Mouse (Mus musculus): Measurements from ENCODE around the gene Dapp1. TPM values are rescaled to one million over a fixed set of nuclear protein-coding genes. Genes with fewer than 3 reads are reported as not detected.

Dapp1 gene
- polyA plus RNA-seq, 1 experiment from 2014 or later = 8.1 TPM

GRCm38 (mm10) chr3:137950191-137950885 is 31.0 kb downstream of the Dapp1 start:
- H3K4me1 ChIP-seq (replicated peaks; ENCODE audit: insufficient read depth, low read length) = no peaks in the 10 kb centered on the region
- H3K36me3 ChIP-seq (ENCODE audit: insufficient read depth, low read length) = no peaks in the 10 kb centered on the region
- no peak for ATAC-seq (replicated peaks; ENCODE audit: low FRiP score, low read depth)
- no peak for DNase-seq (ENCODE audit: low spot score)
- 85% methylated on average over 10 of the region's 10 CpGs for WGBS
- no peak overlapping the region for H3K4me3 ChIP-seq (replicated peaks; ENCODE audit: low read depth, low read length)
- no peak overlapping the region for H3K4me2 ChIP-seq (ENCODE audit: low read length)
- no peak overlapping the region for H3K27ac ChIP-seq
- H3K27me3 ChIP-seq (ENCODE audit: insufficient read depth, low read length) = no peaks in the 10 kb centered on the region
- TF ChIP-seq CTCF (IDR thresholded peaks at IDR 0.05; ENCODE audit: low read depth) = no peak
- no peaks in the 10 kb centered on the region for H3K9me3 ChIP-seq (replicated peaks; ENCODE audit: low read length)
- no peak overlapping the region for H3K9ac ChIP-seq (ENCODE audit: low read depth, low read length)

DNA sequence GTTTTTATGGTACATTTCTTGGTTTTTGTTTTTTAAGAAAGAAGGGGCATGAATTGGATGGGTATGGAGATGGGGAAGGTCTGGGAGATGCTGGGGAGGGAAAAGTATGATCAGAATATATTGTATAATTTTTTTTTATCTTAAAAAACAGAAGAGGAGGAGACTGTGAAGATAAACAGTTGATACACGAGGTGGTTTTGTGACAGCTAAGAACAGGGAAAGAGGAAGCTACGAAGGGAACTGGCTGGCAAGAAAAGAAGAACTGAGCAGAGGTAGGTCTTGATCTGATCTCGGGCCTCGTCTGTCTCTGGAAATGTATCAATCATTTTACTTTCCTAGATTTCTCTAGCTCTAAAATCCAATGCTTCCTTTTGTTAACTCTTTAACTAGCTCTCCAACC is 33.8 kb downstream of the Dapp1 start:
- ATAC-seq (replicated peaks; ENCODE audit: low FRiP score, low read depth) (no peak), DNase-seq (ENCODE audit: low spot score) (no peak)
- Histone ChIP-seq H3K9ac (ENCODE audit: low read depth, low read length) (no peak overlapping the region), H3K4me1 (replicated peaks; ENCODE audit: insufficient read depth, low read length) (no peaks in the 10 kb centered on the region), H3K27me3 (ENCODE audit: insufficient read depth, low read length) (no peaks in the 10 kb centered on the region), H3K4me2 (ENCODE audit: low read length) (no peak overlapping the region), H3K27ac (no peak overlapping the region), H3K9me3 (replicated peaks; ENCODE audit: low read length) (no peaks in the 10 kb centered on the region), H3K4me3 (replicated peaks; ENCODE audit: low read depth, low read length) (no peak overlapping the region), H3K36me3 (ENCODE audit: insufficient read depth, low read length) (no peaks in the 10 kb centered on the region)
- 85% methylated on average over 4 of the region's 4 CpGs for WGBS
- no peak for TF ChIP-seq CTCF (IDR thresholded peaks at IDR 0.05; ENCODE audit: low read depth)

- no peaks in the 10 kb centered on the region for H3K4me1 ChIP-seq (replicated peaks; ENCODE audit: insufficient read depth, low read length)
- no peak overlapping the region for H3K27ac ChIP-seq
- H3K4me2 ChIP-seq (ENCODE audit: low read length) = no peak overlapping the region
- TF ChIP-seq CTCF (IDR thresholded peaks at IDR 0.05; ENCODE audit: low read depth) = no peak
- DNase-seq (ENCODE audit: low spot score) (no peak), ATAC-seq (replicated peaks; ENCODE audit: low FRiP score, low read depth) (no peak)
- no peaks in the 10 kb centered on the region for H3K36me3 ChIP-seq (ENCODE audit: insufficient read depth, low read length)
- no peak overlapping the region for H3K9ac ChIP-seq (ENCODE audit: low read depth, low read length)
- H3K27me3 ChIP-seq (ENCODE audit: insufficient read depth, low read length) = no peaks in the 10 kb centered on the region
- no peak overlapping the region for H3K4me3 ChIP-seq (replicated peaks; ENCODE audit: low read depth, low read length)
- H3K9me3 ChIP-seq (replicated peaks; ENCODE audit: low read length) = no peaks in the 10 kb centered on the region
- WGBS = 90% methylated on average over 3 of the region's 3 CpGs
These were observed 34.5 kb downstream of the Dapp1 start for GRCm38 (mm10) chr3:137946827-137947226.

- DNase-seq (ENCODE audit: low spot score) (no peak), ATAC-seq (replicated peaks; ENCODE audit: low FRiP score, low read depth) (no peak)
- H3K36me3 ChIP-seq (ENCODE audit: insufficient read depth, low read length) = no peaks in the 10 kb centered on the region
- TF ChIP-seq CTCF (IDR thresholded peaks at IDR 0.05; ENCODE audit: low read depth) = no peak
- no peaks in the 10 kb centered on the region for H3K27me3 ChIP-seq (ENCODE audit: insufficient read depth, low read length)
- WGBS = 91% methylated on average over 6 of the region's 6 CpGs
- H3K27ac ChIP-seq = no peak overlapping the region
- no peak overlapping the region for H3K4me2 ChIP-seq (ENCODE audit: low read length)
- H3K4me1 ChIP-seq (replicated peaks; ENCODE audit: insufficient read depth, low read length) = no peaks in the 10 kb centered on the region
- H3K9ac ChIP-seq (ENCODE audit: low read depth, low read length) = no peak overlapping the region
- H3K4me3 ChIP-seq (replicated peaks; ENCODE audit: low read depth, low read length) = no peak overlapping the region
- H3K9me3 ChIP-seq (replicated peaks; ENCODE audit: low read length) = no peaks in the 10 kb centered on the region
These were observed 37.6 kb downstream of the Dapp1 start for GRCm38 (mm10) chr3:137943737-137944154.

DNA sequence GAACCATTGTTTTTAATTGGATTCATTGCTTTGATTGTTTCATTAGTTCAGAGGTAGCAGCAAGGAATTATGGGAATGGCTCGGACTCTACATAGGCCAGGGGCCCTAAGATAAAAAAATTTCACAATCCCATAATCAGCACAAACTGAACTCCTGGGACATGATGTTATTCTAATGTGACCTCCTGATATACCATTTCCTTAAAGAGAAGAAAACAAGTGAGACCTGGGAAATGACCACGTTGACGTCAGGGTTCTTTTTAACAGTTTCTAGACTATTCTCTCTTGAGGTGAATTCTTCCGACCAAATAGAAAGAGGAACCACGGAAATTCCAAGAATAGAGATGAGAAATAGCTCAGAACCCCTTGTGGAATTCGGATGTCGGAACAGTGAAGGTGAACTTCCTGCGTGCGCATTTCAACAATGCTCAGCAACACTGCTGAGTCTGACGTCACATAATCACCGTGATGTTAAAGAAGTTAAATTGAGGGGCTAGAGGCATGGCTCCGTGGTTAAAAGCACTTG is 39.2 kb downstream of the Dapp1 start:
- no peaks in the 10 kb centered on the region for H3K27me3 ChIP-seq (ENCODE audit: insufficient read depth, low read length)
- no peak overlapping the region for H3K27ac ChIP-seq
- DNase-seq (ENCODE audit: low spot score) = no peak
- no peaks in the 10 kb centered on the region for H3K4me1 ChIP-seq (replicated peaks; ENCODE audit: insufficient read depth, low read length)
- 86% methylated on average over 12 of the region's 12 CpGs for WGBS
- TF ChIP-seq CTCF (IDR thresholded peaks at IDR 0.05; ENCODE audit: low read depth) = no peak
- H3K36me3 ChIP-seq (ENCODE audit: insufficient read depth, low read length) = no peaks in the 10 kb centered on the region
- no peaks in the 10 kb centered on the region for H3K9me3 ChIP-seq (replicated peaks; ENCODE audit: low read length)
- H3K9ac ChIP-seq (ENCODE audit: low read depth, low read length) = no peak overlapping the region
- H3K4me3 ChIP-seq (replicated peaks; ENCODE audit: low read depth, low read length) = no peak overlapping the region
- H3K4me2 ChIP-seq (ENCODE audit: low read length) = no peak overlapping the region
- ATAC-seq (replicated peaks; ENCODE audit: low FRiP score, low read depth) = no peak

DNA sequence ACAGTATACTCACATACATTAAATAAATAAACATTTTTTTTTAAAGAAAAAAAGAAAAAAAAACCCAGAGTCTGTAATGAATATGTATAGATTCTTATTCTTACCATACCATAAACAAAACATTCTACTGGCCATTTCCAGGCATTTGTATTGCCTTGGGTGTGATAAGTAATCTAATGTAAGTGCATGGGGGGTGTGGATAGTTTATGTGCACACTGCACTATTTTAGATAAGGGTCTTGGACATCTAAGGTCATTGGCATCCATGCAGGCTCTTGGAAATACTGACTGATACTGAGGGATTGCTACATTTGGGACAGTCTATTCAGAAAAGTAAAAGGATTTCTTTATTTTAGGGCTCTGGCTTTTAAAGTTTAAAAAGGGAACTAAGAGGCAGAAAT is 39.8 kb downstream of the Dapp1 start:
- H3K4me2 ChIP-seq (ENCODE audit: low read length) = no peak overlapping the region
- no peak overlapping the region for H3K27ac ChIP-seq
- no peaks in the 10 kb centered on the region for H3K9me3 ChIP-seq (replicated peaks; ENCODE audit: low read length)
- no peak overlapping the region for H3K4me3 ChIP-seq (replicated peaks; ENCODE audit: low read depth, low read length)
- H3K4me1 ChIP-seq (replicated peaks; ENCODE audit: insufficient read depth, low read length) = no peaks in the 10 kb centered on the region
- TF ChIP-seq CTCF (IDR thresholded peaks at IDR 0.05; ENCODE audit: low read depth) = no peak
- no peak overlapping the region for H3K9ac ChIP-seq (ENCODE audit: low read depth, low read length)
- no peaks in the 10 kb centered on the region for H3K27me3 ChIP-seq (ENCODE audit: insufficient read depth, low read length)
- H3K36me3 ChIP-seq (ENCODE audit: insufficient read depth, low read length) = no peaks in the 10 kb centered on the region
- no peak for ATAC-seq (replicated peaks; ENCODE audit: low FRiP score, low read depth)
- DNase-seq (ENCODE audit: low spot score) = no peak

GRCm38 (mm10) chr3:137940757-137941156 is 40.6 kb downstream of the Dapp1 start:
- Histone ChIP-seq H3K27ac (no peak overlapping the region), H3K4me2 (ENCODE audit: low read length) (no peak overlapping the region), H3K4me3 (replicated peaks; ENCODE audit: low read depth, low read length) (no peak overlapping the region), H3K4me1 (replicated peaks; ENCODE audit: insufficient read depth, low read length) (no peaks in the 10 kb centered on the region), H3K9ac (ENCODE audit: low read depth, low read length) (no peak overlapping the region), H3K27me3 (ENCODE audit: insufficient read depth, low read length) (no peaks in the 10 kb centered on the region), H3K9me3 (replicated peaks; ENCODE audit: low read length) (no peaks in the 10 kb centered on the region), H3K36me3 (ENCODE audit: insufficient read depth, low read length) (no peaks in the 10 kb centered on the region)
- no peak for TF ChIP-seq CTCF (IDR thresholded peaks at IDR 0.05; ENCODE audit: low read depth)
- ATAC-seq (replicated peaks; ENCODE audit: low FRiP score, low read depth) (no peak), DNase-seq (ENCODE audit: low spot score) (no peak)
- WGBS = 75% methylated on average over 4 of the region's 4 CpGs

Measured in kidney, postnatal 0 days (tissue).